In genomic region chr14:24939476-24940200, GRCm38 (mm10) we compare ENCODE assay signal across 8 mouse cellular contexts.
A peak's percentile ranks its signal among the peaks of the same experiment; 100 is the strongest.
DNase-seq lines count a peak whose midpoint lies in the region; ATAC-seq lines count a peak whose summit lies in the region.

No protein-coding gene starts in this region.

- no peak overlapping the region for H3K4me2 ChIP-seq in hindbrain, embryonic 13.5 days
- H3K4me2 ChIP-seq in hindbrain, embryonic 11.5 days (replicated peaks; ENCODE audit: low read depth, low read length) = no peak overlapping the region
- H3K4me2 ChIP-seq in intestine, embryonic 15.5 days (replicated peaks) = no peak overlapping the region

- WGBS in hindbrain, embryonic 13.5 days = 67% methylated on average over 9 of the region's 9 CpGs
- WGBS in hindbrain, embryonic 11.5 days = 82% methylated on average over 9 of the region's 9 CpGs
- 71% methylated on average over 9 of the region's 9 CpGs for WGBS in intestine, embryonic 15.5 days

- DNase-seq in hindbrain, embryonic 11.5 days (ENCODE audit: low spot score) = no peak
- peak; percentile 69 to 78 for DNase-seq in adrenal gland, postnatal 36 days
- DNase-seq in frontal cortex, adult 2 months (ENCODE audit: extremely low spot score in 1 of 2, low spot score in 1 of 2) = peak; percentile 74 to 82
- peak; percentile 69 to 76 for DNase-seq in kidney, adult 8-10 months
- peak; percentile 95 for DNase-seq in left cerebral cortex, postnatal 4 days
- peak; percentile 67 to 73 for DNase-seq in right cerebral cortex, adult 2 months (ENCODE audit: low spot score in 2 of 2)

- intact Hi-C loops in left cerebral cortex, postnatal 4 days (cut with DNase I) = loop anchor here (10.0 kb wide), 1 partner anchor 45 kb away; no protein-coding TSS in a partner anchor

- ATAC-seq in hindbrain, embryonic 13.5 days (ENCODE audit: low FRiP score) = peak; percentile 75
- no peak for ATAC-seq in hindbrain, embryonic 11.5 days (ENCODE audit: low FRiP score)
- ATAC-seq in intestine, embryonic 15.5 days = no peak

- H3K36me3 ChIP-seq in hindbrain, embryonic 13.5 days = no peaks in the 10 kb centered on the region
- no peaks in the 10 kb centered on the region for H3K36me3 ChIP-seq in hindbrain, embryonic 11.5 days (ENCODE audit: control insufficient read depth, insufficient read depth, low read length)
- no peaks in the 10 kb centered on the region for H3K36me3 ChIP-seq in intestine, embryonic 15.5 days

- H3K27me3 ChIP-seq in hindbrain, embryonic 13.5 days = no peaks in the 10 kb centered on the region
- H3K27me3 ChIP-seq in hindbrain, embryonic 11.5 days (ENCODE audit: control insufficient read depth, insufficient read depth, low read length) = no peaks in the 10 kb centered on the region
- no peaks in the 10 kb centered on the region for H3K27me3 ChIP-seq in intestine, embryonic 15.5 days (replicated peaks)

- no peaks in the 10 kb centered on the region for H3K9me3 ChIP-seq in hindbrain, embryonic 13.5 days
- H3K9me3 ChIP-seq in hindbrain, embryonic 11.5 days (ENCODE audit: control insufficient read depth, low read length) = no peaks in the 10 kb centered on the region
- H3K9me3 ChIP-seq in intestine, embryonic 15.5 days = no peaks in the 10 kb centered on the region

- peaks cover 11% of the 10 kb centered on the region for H3K4me1 ChIP-seq in hindbrain, embryonic 13.5 days (replicated peaks)
- no peaks in the 10 kb centered on the region for H3K4me1 ChIP-seq in hindbrain, embryonic 11.5 days (replicated peaks; ENCODE audit: control insufficient read depth, insufficient read depth, low read length)
- no peaks in the 10 kb centered on the region for H3K4me1 ChIP-seq in intestine, embryonic 15.5 days (replicated peaks)

- no peak overlapping the region for H3K4me3 ChIP-seq in hindbrain, embryonic 13.5 days
- no peak overlapping the region for H3K4me3 ChIP-seq in hindbrain, embryonic 11.5 days (ENCODE audit: low read depth, low read length)
- no peak overlapping the region for H3K4me3 ChIP-seq in intestine, embryonic 15.5 days (replicated peaks)

- no peak overlapping the region for H3K9ac ChIP-seq in hindbrain, embryonic 13.5 days
- H3K9ac ChIP-seq in hindbrain, embryonic 11.5 days (ENCODE audit: low read depth, low read length) = no peak overlapping the region
- no peak overlapping the region for H3K9ac ChIP-seq in intestine, embryonic 15.5 days

- peak overlapping the region; percentile 68 for H3K27ac ChIP-seq in hindbrain, embryonic 13.5 days
- H3K27ac ChIP-seq in hindbrain, embryonic 11.5 days (ENCODE audit: low read depth, low read length) = no peak overlapping the region
- no peak overlapping the region for H3K27ac ChIP-seq in intestine, embryonic 15.5 days
